Mouse (Mus musculus) liver, postnatal 0 days (tissue): ENCODE results near the gene Usp45.

Source experiments
- CTCF ChIP-seq: sonication (generic); IDR thresholded peaks from 2 replicates; pipeline ENCODE4 v1.5.1; 2016; ENCODE audit warnings: antibody characterized with exemption, low read depth
- EP300 ChIP-seq: IDR thresholded peaks from 2 replicates; pipeline ENCODE4 v1.6.1; 2016; ENCODE audit warnings: antibody characterized with exemption, low read depth, mild to moderate bottlenecking

- TF ChIP-seq CTCF: no peak
- no peak for TF ChIP-seq EP300
These were observed 111.8 kb downstream of the Usp45 start for GRCm38 (mm10) chr4:21878776-21879175.
